Mouse (Mus musculus): Measurements from ENCODE around the gene Sgce. TPM values are rescaled to one million over a fixed set of nuclear protein-coding genes. Genes with fewer than 3 reads are reported as not detected.

Sgce gene
- polyA plus RNA-seq, 1 experiment = 5.4 TPM

DNA sequence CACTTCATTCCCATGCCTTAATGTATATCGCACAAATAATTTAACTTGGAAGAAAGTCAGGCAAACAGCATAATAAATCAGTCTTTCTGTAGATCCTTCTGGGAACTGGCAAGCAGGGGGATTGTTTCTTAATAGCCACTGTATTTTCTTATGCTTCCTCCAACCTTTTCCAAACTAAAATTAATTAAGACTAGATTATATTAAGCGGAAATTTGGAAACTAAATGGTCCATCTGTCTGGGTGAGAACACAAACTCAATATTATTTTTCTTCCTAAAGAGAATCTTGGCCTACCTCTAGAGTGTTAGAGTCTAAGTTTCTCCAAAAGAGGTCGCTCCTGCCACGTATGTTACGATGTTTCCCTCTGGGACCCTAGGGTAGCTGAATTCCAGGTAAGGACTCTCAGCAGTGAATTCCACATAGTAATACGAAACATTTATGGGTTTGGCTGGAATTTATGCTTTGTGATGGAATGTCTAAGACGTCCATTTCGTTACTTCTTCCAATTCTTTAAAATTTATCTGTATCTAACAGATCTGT, 94.3 kb downstream of the Sgce start:
- Histone ChIP-seq H3K36me3 (ENCODE audit: control insufficient read depth, insufficient read depth, low read length) (no peaks in the 10 kb centered on the region), H3K27ac (ENCODE audit: control insufficient read depth, insufficient read depth, low read depth, low read length) (no peak overlapping the region), H3K4me1 (ENCODE audit: control insufficient read depth, insufficient read depth, low read length) (peaks cover 5% of the 10 kb centered on the region), H3K27me3 (ENCODE audit: control insufficient read depth, insufficient read depth, low read length) (no peaks in the 10 kb centered on the region), H3K4me3 (ENCODE audit: control insufficient read depth, low read depth, low read length) (no peak overlapping the region)
- no peak for TF ChIP-seq CTCF (IDR thresholded peaks at IDR 0.05; ENCODE audit: control insufficient read depth, insufficient read depth, insufficient replicate concordance, low read depth, low read length)
- TF ChIP-seq POLR2A (IDR thresholded peaks at IDR 0.05; ENCODE audit: control insufficient read depth, low read depth, low read length) = no peak

DNA sequence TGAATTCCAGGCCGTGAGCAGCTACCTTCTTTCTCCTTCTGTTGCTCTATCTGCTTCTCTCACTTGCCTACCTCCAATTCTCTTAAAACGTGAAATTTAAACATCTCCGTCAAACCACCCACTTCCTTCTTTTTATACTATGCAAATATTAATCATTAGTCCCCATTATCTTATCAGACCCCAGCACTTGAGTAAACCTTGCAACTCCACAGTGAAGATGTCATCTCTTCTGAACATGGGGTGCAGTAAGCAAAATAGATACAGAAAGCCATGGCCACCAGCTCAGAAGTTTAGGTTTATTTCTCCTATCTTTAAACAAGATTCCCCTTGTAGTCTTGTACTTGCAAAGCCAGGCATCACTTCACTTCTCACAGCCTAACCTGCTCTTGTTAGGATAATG, 99.7 kb downstream of the Sgce start:
- no peaks in the 10 kb centered on the region for H3K36me3 ChIP-seq (ENCODE audit: control insufficient read depth, insufficient read depth, low read length)
- H3K4me3 ChIP-seq (ENCODE audit: control insufficient read depth, low read depth, low read length) = no peak overlapping the region
- no peaks in the 10 kb centered on the region for H3K27me3 ChIP-seq (ENCODE audit: control insufficient read depth, insufficient read depth, low read length)
- no peak overlapping the region for H3K27ac ChIP-seq (ENCODE audit: control insufficient read depth, insufficient read depth, low read depth, low read length)
- TF ChIP-seq CTCF (IDR thresholded peaks at IDR 0.05; ENCODE audit: control insufficient read depth, insufficient read depth, insufficient replicate concordance, low read depth, low read length) (no peak), POLR2A (IDR thresholded peaks at IDR 0.05; ENCODE audit: control insufficient read depth, low read depth, low read length) (no peak)
- H3K4me1 ChIP-seq (ENCODE audit: control insufficient read depth, insufficient read depth, low read length) = no peaks in the 10 kb centered on the region

DNA sequence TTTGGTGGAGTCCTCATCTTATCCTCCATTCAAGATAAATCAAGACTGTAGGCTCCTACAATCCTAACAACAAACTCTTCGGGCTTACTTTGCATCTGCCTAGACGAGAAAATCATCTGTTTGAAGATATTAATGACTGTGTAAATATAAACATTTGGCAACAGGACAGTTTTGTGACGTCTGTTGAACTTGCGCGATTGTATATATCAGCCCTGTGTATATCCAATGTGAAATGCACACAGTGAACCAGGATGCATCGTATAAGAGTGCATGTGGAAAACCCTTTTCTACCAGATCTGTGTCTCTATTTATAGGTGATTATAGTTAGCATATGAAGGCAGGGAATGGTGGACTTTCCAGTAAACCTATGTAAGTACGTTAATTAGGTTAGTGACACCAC, 104.9 kb downstream of the Sgce start:
- no peak overlapping the region for H3K27ac ChIP-seq (ENCODE audit: control insufficient read depth, insufficient read depth, low read depth, low read length)
- H3K27me3 ChIP-seq (ENCODE audit: control insufficient read depth, insufficient read depth, low read length) = no peaks in the 10 kb centered on the region
- no peak overlapping the region for H3K4me3 ChIP-seq (ENCODE audit: control insufficient read depth, low read depth, low read length)
- H3K4me1 ChIP-seq (ENCODE audit: control insufficient read depth, insufficient read depth, low read length) = no peaks in the 10 kb centered on the region
- H3K36me3 ChIP-seq (ENCODE audit: control insufficient read depth, insufficient read depth, low read length) = no peaks in the 10 kb centered on the region
- TF ChIP-seq POLR2A (IDR thresholded peaks at IDR 0.05; ENCODE audit: control insufficient read depth, low read depth, low read length) (no peak), CTCF (IDR thresholded peaks at IDR 0.05; ENCODE audit: control insufficient read depth, insufficient read depth, insufficient replicate concordance, low read depth, low read length) (no peak)

DNA sequence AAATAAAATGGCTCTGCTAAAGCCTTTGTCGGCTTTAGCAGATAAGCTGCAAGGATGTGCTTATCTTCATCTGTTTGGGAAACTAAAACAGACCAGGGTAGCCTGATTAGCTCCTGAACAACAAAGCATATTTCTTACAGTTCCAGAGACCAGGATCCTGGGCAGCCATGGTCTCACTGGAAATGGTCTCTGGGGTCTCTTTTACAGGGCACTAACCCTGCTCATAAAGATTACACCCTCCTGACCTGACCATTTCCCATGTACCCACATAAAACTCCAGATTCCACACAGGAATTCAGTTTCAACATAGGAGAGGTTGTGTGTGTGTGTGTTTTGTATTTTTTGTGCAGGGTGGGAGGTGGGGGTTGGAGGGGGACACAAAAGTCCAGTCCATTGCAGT, 112.2 kb downstream of the Sgce start:
- Histone ChIP-seq H3K27ac (ENCODE audit: control insufficient read depth, insufficient read depth, low read depth, low read length) (no peak overlapping the region), H3K4me1 (ENCODE audit: control insufficient read depth, insufficient read depth, low read length) (no peaks in the 10 kb centered on the region), H3K36me3 (ENCODE audit: control insufficient read depth, insufficient read depth, low read length) (no peaks in the 10 kb centered on the region), H3K4me3 (ENCODE audit: control insufficient read depth, low read depth, low read length) (no peak overlapping the region), H3K27me3 (ENCODE audit: control insufficient read depth, insufficient read depth, low read length) (no peaks in the 10 kb centered on the region)
- no peak for TF ChIP-seq POLR2A (IDR thresholded peaks at IDR 0.05; ENCODE audit: control insufficient read depth, low read depth, low read length)
- no peak for TF ChIP-seq CTCF (IDR thresholded peaks at IDR 0.05; ENCODE audit: control insufficient read depth, insufficient read depth, insufficient replicate concordance, low read depth, low read length)

DNA sequence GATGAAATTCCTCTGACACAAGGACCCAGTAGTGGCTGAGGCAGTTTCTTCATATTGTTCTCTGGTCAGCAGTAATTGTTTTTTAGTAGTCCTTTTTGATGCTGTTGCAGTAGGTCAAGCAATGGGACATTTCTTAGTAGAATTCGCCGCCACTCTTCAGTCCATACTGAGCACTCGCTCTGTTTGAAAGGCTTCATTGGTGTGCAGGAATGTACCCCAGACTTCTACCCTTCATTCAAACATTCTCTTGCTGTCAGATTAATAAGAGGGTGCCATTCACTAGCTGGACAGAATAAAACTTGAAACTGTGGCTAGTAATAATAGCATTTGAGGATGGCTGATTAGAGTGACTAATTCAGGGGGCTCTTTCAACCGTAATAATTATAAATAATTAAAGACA, 113.8 kb downstream of the Sgce start:
- H3K4me3 ChIP-seq (ENCODE audit: control insufficient read depth, low read depth, low read length) = no peak overlapping the region
- TF ChIP-seq CTCF (IDR thresholded peaks at IDR 0.05; ENCODE audit: control insufficient read depth, insufficient read depth, insufficient replicate concordance, low read depth, low read length) = no peak
- TF ChIP-seq POLR2A (IDR thresholded peaks at IDR 0.05; ENCODE audit: control insufficient read depth, low read depth, low read length) = no peak
- no peak overlapping the region for H3K27ac ChIP-seq (ENCODE audit: control insufficient read depth, insufficient read depth, low read depth, low read length)
- H3K36me3 ChIP-seq (ENCODE audit: control insufficient read depth, insufficient read depth, low read length) = no peaks in the 10 kb centered on the region
- no peaks in the 10 kb centered on the region for H3K4me1 ChIP-seq (ENCODE audit: control insufficient read depth, insufficient read depth, low read length)
- no peaks in the 10 kb centered on the region for H3K27me3 ChIP-seq (ENCODE audit: control insufficient read depth, insufficient read depth, low read length)

DNA sequence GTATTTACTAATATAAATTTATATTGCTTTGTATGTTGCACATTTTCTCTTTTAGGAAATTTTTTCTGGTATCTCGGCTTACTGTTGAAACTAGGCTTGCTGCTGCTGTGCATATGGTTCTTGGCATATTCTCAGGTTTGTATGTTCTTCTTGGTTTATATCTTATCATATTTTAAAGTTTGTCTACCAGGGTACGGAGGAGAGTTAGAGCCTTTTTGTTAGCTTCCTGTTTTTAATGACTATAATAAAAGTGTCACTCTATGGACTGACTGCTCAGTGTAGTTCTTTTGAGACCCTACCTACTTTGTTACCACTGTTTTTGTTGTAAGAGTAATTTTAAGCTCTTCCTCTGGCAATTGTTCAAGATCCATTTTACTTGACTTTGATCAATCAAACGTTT, 115.5 kb downstream of the Sgce start:
- no peaks in the 10 kb centered on the region for H3K4me1 ChIP-seq (ENCODE audit: control insufficient read depth, insufficient read depth, low read length)
- no peaks in the 10 kb centered on the region for H3K27me3 ChIP-seq (ENCODE audit: control insufficient read depth, insufficient read depth, low read length)

More for the DNA sequence above, 115.5 kb downstream of the Sgce start:
- Histone ChIP-seq H3K27ac (ENCODE audit: control insufficient read depth, insufficient read depth, low read depth, low read length) (no peak overlapping the region), H3K36me3 (ENCODE audit: control insufficient read depth, insufficient read depth, low read length) (no peaks in the 10 kb centered on the region), H3K4me3 (ENCODE audit: control insufficient read depth, low read depth, low read length) (no peak overlapping the region)
- TF ChIP-seq POLR2A (IDR thresholded peaks at IDR 0.05; ENCODE audit: control insufficient read depth, low read depth, low read length) = no peak
- no peak for TF ChIP-seq CTCF (IDR thresholded peaks at IDR 0.05; ENCODE audit: control insufficient read depth, insufficient read depth, insufficient replicate concordance, low read depth, low read length)

Other genes starting within 250 kb of the Sgce start
- gene Col1a2, start 242.4 kb downstream of the Sgce start, polyA plus RNA-seq (2012; rRNA removed) = 23.3 and 27.5 TPM in 2 replicates
- gene Casd1, start 146.4 kb downstream of the Sgce start, polyA plus RNA-seq (2012; rRNA removed) = 3.8 and 3.9 TPM in 2 replicates
- gene Peg10, start 99 bp upstream of the Sgce start, polyA plus RNA-seq (2012; rRNA removed) = 11.8 and 23.0 TPM in 2 replicates
- 6.1 and 8.5 TPM in 2 replicates for gene Ppp1r9a, start 155.7 kb upstream of the Sgce start, polyA plus RNA-seq (2012; rRNA removed)

All from testis, adult 2 months (tissue).